Mouse (Mus musculus) megakaryocyte, embryonic 14.5 days (primary cell): Measurements from ENCODE around the gene Nrcam. TPM values are rescaled to one million over a fixed set of nuclear protein-coding genes. Genes with fewer than 3 reads are reported as not detected.

Experiments
- H3K27me3 ChIP-seq: replicated peaks from 2 replicates; pipeline ENCODE3; 2012; ENCODE audit warnings: inconsistent platforms
- H3K36me3 ChIP-seq: replicated peaks from 2 replicates; pipeline ENCODE3; 2012; ENCODE audit warnings: low read length, inconsistent platforms, mixed read lengths
- H3K4me1 ChIP-seq: 2 replicates; pipeline ENCODE4 v1.6.1; 2012; ENCODE audit warnings: inconsistent platforms
- H3K4me3 ChIP-seq: replicated peaks from 2 replicates; pipeline ENCODE3; 2012; ENCODE audit warnings: moderate library complexity, mild to moderate bottlenecking, inconsistent platforms
- H3K9me3 ChIP-seq: 2 replicates; pipeline ENCODE4 v1.6.1; 2012; ENCODE audit warnings: inconsistent platforms
- FLI1 ChIP-seq: IDR thresholded peaks from 2 replicates; pipeline ENCODE4 v1.6.1; 2012; ENCODE audit warnings: low read length, inconsistent platforms, mixed read lengths
- GATA1 ChIP-seq: IDR thresholded peaks from 3 replicates; pipeline ENCODE4 v1.6.1; 2012; ENCODE audit warnings: mixed read lengths, low read length, inconsistent platforms, borderline replicate concordance
- polyA plus RNA-seq: library from polyadenylated mRNA; stranded (reverse); fragments of >175 nt; gene quantifications from 2 replicates; pipeline ENCODE4 v1.2.3, GENCODE M21; 2012; ENCODE audit warnings: low replicate concordance; ENCODE audit not compliant: insufficient read depth

Nrcam gene
- polyA plus RNA-seq, 1 experiment, result 0.31 TPM

DNA sequence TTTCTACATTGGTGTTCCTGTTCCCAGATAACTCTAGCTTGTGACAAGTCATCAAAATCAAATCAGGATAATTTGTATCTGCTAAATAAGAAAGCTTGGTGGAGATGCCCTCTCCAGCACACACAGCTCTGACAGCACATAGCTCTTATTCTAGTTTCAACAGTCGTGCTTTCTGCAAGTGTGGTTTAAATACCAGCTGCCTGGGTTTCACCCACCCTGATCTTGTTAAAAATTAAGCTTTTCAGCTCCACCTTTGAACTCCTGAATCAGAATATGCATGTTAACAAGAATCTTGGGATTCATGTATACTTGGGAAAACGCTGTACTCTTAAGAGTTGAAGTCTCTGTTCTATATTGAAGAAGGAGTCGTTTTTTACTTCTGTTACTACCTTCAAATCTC is 66.2 kb downstream of the Nrcam start:
- H3K36me3 ChIP-seq, result no peaks in the 10 kb centered on the region
- no peak overlapping the region for H3K4me3 ChIP-seq
- peaks cover 6% of the 10 kb centered on the region; the same call in 1 of the 2 replicates for H3K9me3 ChIP-seq
- no peaks in the 10 kb centered on the region for H3K27me3 ChIP-seq
- H3K4me1 ChIP-seq, result no peaks in the 10 kb centered on the region
- TF ChIP-seq FLI1 (no peak), GATA1 (no peak)

DNA sequence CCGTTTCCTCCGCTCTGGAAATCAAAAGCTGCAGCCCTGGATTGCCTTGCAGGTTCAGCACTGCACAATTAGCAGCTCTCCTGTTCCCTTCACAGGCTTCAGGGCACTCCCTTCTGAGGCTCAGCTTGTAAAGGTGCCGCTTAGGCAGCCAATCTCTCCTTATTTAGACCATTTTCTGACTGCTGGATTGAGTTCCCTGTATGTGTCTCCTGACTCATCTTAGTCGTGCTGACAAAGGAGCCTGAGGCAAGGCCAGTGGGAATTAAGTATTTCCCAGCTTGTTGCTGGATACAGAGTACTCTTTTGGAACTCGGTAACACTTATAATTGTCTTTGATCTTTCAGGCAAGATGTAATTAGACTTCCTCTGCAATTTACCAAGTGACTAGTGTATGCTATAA is 69.1 kb downstream of the Nrcam start:
- Histone ChIP-seq H3K9me3 (peaks cover 6% of the 10 kb centered on the region; the same call in 1 of the 2 replicates), H3K36me3 (no peaks in the 10 kb centered on the region), H3K4me1 (no peaks in the 10 kb centered on the region), H3K4me3 (no peak overlapping the region), H3K27me3 (peaks cover 1% of the 10 kb centered on the region)
- no peak for TF ChIP-seq FLI1
- no peak for TF ChIP-seq GATA1

DNA sequence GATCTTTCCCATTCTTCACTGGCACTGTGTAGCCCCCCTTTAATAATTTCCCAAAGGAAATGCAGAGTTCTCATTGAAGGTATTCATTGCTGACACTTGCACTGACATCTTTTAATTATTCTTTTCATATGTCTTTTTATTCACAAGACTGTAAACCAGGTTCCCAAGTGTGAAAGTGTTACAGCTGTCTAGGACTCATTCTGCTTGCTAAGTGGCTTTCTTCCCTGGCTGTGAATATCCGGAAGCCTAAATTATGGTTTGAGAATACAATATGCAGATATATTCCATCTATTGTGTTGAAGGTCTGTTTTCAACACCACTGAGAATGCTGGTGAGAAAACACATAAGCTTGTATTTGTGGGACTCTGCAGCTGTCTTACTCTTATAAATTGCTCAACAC is 73.4 kb downstream of the Nrcam start:
- peaks cover 6% of the 10 kb centered on the region for H3K9me3 ChIP-seq
- peaks cover 1% of the 10 kb centered on the region for H3K27me3 ChIP-seq
- TF ChIP-seq GATA1, result no peak
- no peak for TF ChIP-seq FLI1
- no peaks in the 10 kb centered on the region for H3K36me3 ChIP-seq
- H3K4me1 ChIP-seq, result no peaks in the 10 kb centered on the region
- H3K4me3 ChIP-seq, result no peak overlapping the region

DNA sequence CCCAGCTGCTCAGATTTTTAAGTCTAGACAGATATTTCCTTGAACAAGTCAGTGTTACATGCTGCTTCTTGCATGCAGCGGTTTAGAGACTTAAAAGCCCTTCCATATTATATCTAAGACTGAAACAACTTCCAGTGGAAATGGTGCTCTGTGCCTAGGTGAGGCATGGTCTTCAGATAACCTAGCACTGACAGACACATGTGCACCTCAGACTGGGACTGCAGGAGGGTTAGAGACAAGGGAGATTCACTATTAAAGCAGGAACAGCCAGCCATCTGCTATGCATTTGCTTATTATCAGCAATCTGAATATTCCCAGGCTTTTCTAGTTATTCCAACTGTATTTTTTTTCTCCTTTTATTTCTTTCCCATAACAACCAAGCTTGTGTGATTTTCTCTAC is 74.6 kb downstream of the Nrcam start:
- H3K27me3 ChIP-seq, result peaks cover 1% of the 10 kb centered on the region

DNA sequence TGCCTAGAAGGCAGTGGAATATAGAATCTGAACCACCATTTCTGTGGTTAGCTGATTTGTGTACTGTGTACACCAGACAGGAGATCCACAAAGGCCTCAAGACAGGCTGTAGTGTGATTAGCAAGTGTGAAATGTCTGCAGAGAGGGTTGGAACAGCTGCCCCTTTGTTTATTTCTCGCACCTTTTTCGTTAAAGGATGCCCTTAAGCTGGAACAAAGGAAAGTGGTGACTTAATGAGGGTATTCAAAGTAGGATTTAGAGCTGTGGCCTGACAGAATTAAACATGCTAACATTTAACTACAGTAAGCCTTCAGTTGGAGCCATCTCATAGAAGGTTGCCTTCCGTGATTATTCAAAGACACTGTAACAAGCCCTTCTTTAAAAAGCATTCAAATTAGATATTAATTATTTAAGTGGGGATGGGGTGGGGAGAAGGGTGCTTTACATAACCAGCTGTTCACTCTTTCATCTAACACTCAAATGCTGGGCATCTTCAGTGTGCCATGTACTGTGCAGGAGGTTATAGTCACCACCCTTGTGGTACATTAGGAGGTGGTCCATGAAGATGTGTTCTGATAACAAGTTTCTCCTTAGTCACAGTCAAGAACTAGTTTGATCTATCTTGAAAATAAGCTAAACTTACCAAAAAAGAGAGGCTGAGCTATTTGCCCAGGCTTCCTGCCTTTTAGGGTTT is 75.2 kb downstream of the Nrcam start:
- Histone ChIP-seq H3K9me3 (peaks cover 3% of the 10 kb centered on the region), H3K27me3 (peaks cover 1% of the 10 kb centered on the region), H3K4me3 (no peak overlapping the region), H3K4me1 (no peaks in the 10 kb centered on the region), H3K36me3 (no peaks in the 10 kb centered on the region)
- TF ChIP-seq GATA1, result no peak
- no peak for TF ChIP-seq FLI1

More for the DNA sequence above, 74.6 kb downstream of the Nrcam start:
- H3K9me3 ChIP-seq, result peaks cover 3% of the 10 kb centered on the region
- H3K36me3 ChIP-seq, result no peaks in the 10 kb centered on the region
- TF ChIP-seq GATA1 (no peak), FLI1 (no peak)
- H3K4me1 ChIP-seq, result no peaks in the 10 kb centered on the region
- no peak overlapping the region for H3K4me3 ChIP-seq

DNA sequence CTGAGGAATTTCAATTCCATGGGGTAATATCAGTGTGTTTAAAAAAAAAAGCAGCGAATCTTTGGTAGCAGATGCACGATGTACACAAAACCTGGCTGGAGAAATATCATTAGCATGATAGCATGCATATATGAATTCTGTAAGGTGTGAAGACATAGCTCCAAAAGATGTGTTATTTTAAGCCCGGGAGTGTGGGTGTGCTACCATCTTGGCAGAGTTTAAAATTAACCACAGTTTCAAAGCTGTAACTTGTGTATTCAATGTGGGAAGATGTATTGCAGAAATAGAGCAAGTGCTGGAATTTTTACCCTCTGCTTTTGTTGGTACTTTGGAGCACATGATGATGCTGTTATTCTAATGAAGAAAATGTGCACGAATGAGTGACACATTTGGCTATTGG is 81.1 kb downstream of the Nrcam start:
- Histone ChIP-seq H3K27me3 (no peaks in the 10 kb centered on the region), H3K4me3 (no peak overlapping the region), H3K9me3 (no peaks in the 10 kb centered on the region), H3K4me1 (no peaks in the 10 kb centered on the region), H3K36me3 (no peaks in the 10 kb centered on the region)
- TF ChIP-seq FLI1, result no peak
- TF ChIP-seq GATA1, result no peak

DNA sequence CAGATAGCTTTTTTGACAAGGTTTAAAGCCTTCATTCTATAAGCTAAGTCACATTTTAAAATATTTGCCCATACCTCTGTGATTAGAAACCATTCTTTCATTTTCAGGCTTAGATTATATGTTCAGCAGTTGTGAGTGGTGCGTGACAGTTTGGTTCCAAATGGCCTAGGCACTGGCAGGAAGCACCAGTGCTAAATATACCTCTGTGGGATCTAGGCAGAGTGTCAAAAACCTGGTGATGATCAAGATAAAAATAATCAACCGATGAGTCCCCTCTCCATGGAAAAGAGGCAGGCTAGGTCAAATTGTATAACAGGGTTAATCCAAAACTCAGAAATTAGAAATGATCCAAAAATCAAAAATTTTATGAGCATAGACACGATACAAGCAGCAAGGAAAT is 82.3 kb downstream of the Nrcam start:
- Histone ChIP-seq H3K4me3 (no peak overlapping the region), H3K27me3 (no peaks in the 10 kb centered on the region), H3K36me3 (no peaks in the 10 kb centered on the region), H3K4me1 (no peaks in the 10 kb centered on the region), H3K9me3 (no peaks in the 10 kb centered on the region)
- TF ChIP-seq FLI1 (no peak), GATA1 (no peak)

DNA sequence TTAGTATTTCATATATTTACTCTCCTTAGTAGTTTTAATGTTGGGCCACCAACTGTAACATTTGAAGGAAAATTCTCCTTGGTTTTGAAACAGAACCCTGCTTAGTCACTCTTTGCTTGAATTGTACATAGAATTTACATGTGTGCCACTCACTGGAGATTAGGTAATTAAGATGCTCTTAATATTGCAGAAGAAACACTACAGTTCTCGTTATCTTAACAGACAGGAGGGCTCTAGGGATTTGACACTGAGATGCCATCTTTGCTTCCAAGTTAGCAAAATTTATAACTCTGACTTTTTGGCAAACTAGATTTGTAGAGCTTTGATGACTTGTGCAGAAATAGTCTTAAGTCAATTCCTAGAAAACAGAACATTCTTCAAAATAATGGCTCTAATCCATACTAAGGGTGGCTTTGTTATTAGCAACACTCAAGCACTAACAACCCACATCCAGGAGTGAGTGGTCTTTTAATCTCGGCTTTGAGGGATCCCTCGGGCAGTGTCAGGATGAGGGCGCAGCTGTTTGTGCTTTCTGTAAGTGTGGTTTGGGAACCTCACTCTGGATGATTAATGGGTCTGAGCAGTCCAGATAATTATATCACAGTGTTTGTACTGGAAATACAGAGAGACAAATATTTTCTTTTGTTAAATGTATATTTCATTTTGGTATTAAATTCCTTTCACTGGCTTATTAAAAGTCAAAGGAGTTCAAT is 93.6 kb downstream of the Nrcam start:
- no peak overlapping the region for H3K4me3 ChIP-seq
- H3K36me3 ChIP-seq, result no peaks in the 10 kb centered on the region
- no peaks in the 10 kb centered on the region for H3K27me3 ChIP-seq
- H3K9me3 ChIP-seq, result no peaks in the 10 kb centered on the region
- H3K4me1 ChIP-seq, result no peaks in the 10 kb centered on the region
- TF ChIP-seq FLI1, result no peak

DNA sequence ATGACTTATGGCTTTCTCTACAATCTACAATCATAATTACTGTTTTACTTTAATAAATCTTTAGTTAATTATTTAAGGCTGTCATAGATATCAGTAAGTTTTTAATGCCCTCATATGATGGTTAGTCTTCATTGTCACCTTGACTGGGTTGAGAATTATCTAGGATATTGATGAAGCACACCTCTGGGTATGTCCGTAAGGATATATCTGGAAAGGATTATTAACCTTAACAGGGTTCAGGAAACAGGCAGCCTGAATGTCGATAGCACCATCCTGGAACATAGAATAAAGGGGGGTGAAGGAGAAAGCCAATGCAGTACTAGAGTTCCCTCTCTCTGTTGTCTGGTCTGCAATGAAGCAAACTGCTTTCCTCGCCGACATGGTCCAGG is 94.2 kb downstream of the Nrcam start:
- Histone ChIP-seq H3K4me1 (no peaks in the 10 kb centered on the region), H3K9me3 (no peaks in the 10 kb centered on the region), H3K4me3 (no peak overlapping the region), H3K36me3 (no peaks in the 10 kb centered on the region), H3K27me3 (no peaks in the 10 kb centered on the region)
- TF ChIP-seq GATA1 (no peak), FLI1 (no peak)

DNA sequence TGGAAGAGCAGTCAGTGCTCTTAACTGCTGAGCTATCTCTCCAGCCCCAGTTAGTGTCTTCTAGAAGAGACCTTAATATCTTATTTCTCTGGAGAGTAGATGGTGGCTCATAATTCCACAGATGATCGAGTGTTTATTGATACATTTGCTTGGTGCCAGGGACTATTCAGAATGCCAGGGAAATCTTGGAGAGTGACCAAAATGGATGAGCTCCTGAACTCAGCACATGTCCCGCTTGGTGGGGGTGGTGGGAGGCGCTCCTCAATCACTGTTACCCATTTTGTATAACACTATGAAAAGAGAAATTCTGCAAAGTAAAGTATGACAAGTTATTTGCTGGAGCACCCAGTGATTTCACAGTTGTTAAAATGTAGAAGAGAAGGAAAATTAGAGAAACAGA is 95.3 kb downstream of the Nrcam start:
- TF ChIP-seq FLI1, result no peak
- no peak for TF ChIP-seq GATA1
- Histone ChIP-seq H3K4me1 (no peaks in the 10 kb centered on the region), H3K9me3 (no peaks in the 10 kb centered on the region), H3K4me3 (no peak overlapping the region), H3K36me3 (no peaks in the 10 kb centered on the region), H3K27me3 (no peaks in the 10 kb centered on the region)
